Mouse (Mus musculus): ENCODE results near the gene Neurl2. TPM values are rescaled to one million over a fixed set of nuclear protein-coding genes. Genes with fewer than 3 reads are reported as not detected.

Gene Neurl2
- total RNA-seq, 2 experiments from 2014 or later, result 3.9 to 5.3 TPM

DNA sequence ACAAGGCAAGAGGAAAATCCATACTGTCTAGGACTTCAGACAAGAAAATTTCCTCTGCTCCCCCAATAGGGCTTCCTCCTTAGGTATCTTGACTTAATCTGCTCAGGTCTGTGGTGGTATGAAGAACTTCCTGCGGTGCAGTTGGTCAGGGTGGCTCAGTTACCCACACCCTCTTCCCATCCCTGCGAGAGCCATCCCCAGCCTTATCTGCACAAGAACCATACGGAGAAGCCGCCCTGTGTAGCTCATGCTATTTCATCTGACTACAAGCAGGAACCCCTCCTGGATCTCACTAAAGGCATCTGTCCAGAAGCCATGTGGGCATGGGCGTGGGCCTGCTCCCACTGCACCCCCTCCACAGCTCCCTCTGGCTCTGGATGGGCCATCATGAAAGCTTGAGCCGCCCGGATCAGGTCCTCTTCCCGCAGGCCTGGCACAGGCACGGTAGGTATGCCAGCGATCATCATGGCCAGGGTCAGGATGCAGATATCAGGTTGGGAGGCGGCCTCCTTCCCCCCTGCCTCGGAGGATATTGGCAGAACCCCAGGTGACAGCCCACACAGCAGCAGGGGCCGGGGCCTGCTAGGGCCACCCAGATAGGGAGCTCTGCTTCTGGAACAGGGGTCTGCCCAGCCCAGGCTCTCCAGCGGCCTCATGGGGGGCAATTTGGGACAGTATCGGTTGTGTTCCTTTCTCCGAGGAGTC lies 6.0 kb downstream of the Neurl2 start:
- intact Hi-C loops (cut with DNase I), result no loop called here
- DNase-seq (ENCODE audit: extremely low spot score in 1 of 2, low spot score in 2 of 2), result no peak
- Histone ChIP-seq H3K4me3 (no peak overlapping the region), H3K27ac (no peak overlapping the region)
- TF ChIP-seq CTCF (IDR thresholded peaks at IDR 0.05), result no peak

DNA sequence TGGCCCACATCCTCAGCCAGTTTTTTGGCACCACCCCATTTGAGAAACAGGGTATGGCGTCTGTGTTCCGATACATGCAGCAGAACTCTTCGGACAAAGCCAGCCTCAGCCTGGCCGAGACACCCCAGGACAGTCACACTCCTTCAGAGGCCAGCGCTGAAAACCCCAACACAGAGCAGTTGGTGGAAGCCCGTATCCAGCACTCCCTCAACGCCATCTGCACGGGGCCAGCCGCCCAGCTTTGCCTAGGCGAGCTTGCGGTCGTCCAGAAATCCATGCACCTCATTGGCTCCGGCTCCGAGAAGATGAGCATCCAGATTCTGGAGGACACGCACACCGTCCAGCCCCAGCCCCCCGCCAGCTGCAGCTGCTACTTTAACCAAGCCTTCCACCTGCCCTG lies 7.7 kb downstream of the Neurl2 start:
- no peak for DNase-seq (ENCODE audit: extremely low spot score in 1 of 2, low spot score in 2 of 2)
- no peak overlapping the region for H3K27ac ChIP-seq
- intact Hi-C loops (cut with DNase I), result no loop called here
- no peak for TF ChIP-seq CTCF (IDR thresholded peaks at IDR 0.05)
- no peak overlapping the region for H3K4me3 ChIP-seq

DNA sequence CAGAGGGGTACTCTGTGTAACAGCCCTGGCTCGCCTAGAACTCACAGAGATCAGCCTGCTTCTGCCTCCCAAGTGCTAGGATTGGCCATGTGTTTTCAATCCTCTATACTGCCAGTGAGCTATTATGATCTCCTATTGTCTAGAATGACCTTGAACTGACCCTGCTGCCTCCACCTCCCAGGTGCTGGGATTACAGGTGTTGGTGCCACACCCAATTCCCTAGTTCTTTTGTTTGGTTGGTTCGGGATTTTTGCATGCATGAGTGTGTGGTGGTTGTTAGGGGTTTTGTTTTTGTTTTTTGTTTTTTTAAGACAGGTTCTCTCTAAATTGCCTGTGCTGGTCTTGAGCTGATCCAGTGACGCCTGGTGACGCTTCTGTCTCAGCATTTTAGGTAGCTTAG lies 9.3 kb downstream of the Neurl2 start:
- peak overlapping the region; percentile 68 for H3K4me3 ChIP-seq
- intact Hi-C loops (cut with DNase I), result loop anchor here (2.0 kb wide), 1 partner anchor 19 kb away; the partner anchor contains the start of genes Acot8 and Zswim3

DNA sequence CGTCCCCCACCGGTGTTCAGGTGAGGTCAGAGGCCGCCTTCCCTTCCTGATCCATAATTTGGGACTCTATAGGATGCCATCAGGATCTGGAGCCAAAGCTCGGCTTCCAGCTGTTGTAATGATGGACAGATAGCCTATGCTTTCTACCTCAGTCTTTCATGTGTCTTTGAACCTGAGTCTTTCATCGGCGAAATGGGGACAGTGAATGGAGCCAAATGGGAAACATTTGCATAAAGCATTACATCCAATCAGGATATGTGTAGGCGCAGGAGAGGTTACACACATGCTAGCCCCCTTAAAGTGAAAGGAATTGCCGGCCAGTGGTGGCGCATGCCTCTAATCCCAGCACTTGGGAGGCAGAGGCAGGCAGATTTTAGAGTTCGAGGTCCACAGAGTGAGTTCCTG lies 10.1 kb downstream of the Neurl2 start:
- intact Hi-C loops (cut with DNase I), result loop anchor here (2.0 kb wide), 1 partner anchor 18 kb away; the partner anchor contains the start of genes Acot8 and Zswim3
- peak in 1 of 2 experiments; percentile 41 for DNase-seq (ENCODE audit: extremely low spot score in 1 of 2, low spot score in 2 of 2)
- peak overlapping the region; percentile 96 for H3K27ac ChIP-seq

More for the DNA sequence above, 9.3 kb downstream of the Neurl2 start:
- DNase-seq (ENCODE audit: extremely low spot score in 1 of 2, low spot score in 2 of 2), result no peak
- H3K27ac ChIP-seq, result no peak overlapping the region
- TF ChIP-seq CTCF (IDR thresholded peaks at IDR 0.05), result no peak

DNA sequence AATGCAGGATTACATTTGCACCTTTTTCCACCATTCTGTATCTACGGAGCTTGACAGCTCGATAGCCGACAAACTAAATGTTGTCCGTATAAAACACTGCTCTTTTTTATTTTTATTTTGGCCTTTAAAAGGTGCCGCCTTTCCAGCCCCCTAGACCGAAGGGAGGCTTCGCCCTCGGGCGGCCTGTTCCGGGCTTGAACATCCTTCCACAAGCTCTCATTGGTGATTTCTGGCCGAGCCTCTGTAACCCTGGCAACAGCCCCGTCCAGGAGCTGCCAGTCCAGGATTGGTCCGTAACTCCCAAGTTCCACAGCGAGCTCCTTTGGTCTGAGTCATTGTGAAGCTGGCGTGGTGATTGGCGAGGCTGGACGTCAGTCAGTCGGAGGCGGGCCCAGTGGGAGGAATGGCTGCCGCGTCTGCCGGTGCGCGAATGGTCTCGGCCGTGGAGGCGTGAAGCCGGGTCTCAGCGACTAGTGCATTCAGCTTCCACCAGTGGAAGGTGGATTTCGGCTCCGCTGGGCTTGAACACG lies 10.6 kb downstream of the Neurl2 start, which contains the start of gene Zswim1:
Gene Zswim1 (plus strand): TSS at position 51 of the 530 bp plus-strand sequence.
- peak within 1 kb of the TSS; percentile 96 for H3K27ac ChIP-seq
- peak; percentile 100 for DNase-seq (ENCODE audit: extremely low spot score in 1 of 2, low spot score in 2 of 2)
- no peak; the same call in 1 of the 2 replicates for TF ChIP-seq CTCF (IDR thresholded peaks at IDR 0.05)
- H3K4me3 ChIP-seq, result peak within 1 kb of the TSS; percentile 68
- intact Hi-C loops (cut with DNase I), result loop anchor here (2.0 kb wide), 1 partner anchor 18 kb away; the partner anchor contains the start of genes Acot8 and Zswim3

More for the DNA sequence above, 10.1 kb downstream of the Neurl2 start:
- H3K4me3 ChIP-seq, result peak overlapping the region; percentile 68
- peak; percentile 17; the same call in 1 of the 2 replicates for TF ChIP-seq CTCF (IDR thresholded peaks at IDR 0.05)

DNA sequence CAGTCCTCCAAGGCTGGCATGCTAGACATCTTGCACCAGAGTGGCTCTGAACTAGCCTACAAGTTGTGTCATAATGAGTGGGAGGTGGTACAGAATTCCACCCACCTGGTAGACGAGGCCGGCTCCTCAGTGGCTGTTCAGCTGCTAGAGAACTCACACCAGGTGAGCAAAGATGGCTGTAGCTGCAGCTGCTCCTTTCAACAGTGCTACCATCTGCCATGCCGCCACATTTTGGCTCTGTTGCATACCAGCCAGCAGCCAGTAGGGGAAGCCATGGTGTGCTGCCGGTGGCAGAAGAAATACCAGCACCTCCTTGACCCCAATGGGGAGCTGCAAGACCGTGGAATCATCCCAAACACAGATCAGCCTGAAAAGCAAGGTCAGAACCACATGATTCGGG lies 12.2 kb downstream of the Neurl2 start:
- no peak for DNase-seq (ENCODE audit: extremely low spot score in 1 of 2, low spot score in 2 of 2)
- H3K27ac ChIP-seq, result no peak overlapping the region
- H3K4me3 ChIP-seq, result no peak overlapping the region
- peak; percentile 5; the same call in 1 of the 2 replicates for TF ChIP-seq CTCF (IDR thresholded peaks at IDR 0.05)
- intact Hi-C loops (cut with DNase I), result no loop called here

DNA sequence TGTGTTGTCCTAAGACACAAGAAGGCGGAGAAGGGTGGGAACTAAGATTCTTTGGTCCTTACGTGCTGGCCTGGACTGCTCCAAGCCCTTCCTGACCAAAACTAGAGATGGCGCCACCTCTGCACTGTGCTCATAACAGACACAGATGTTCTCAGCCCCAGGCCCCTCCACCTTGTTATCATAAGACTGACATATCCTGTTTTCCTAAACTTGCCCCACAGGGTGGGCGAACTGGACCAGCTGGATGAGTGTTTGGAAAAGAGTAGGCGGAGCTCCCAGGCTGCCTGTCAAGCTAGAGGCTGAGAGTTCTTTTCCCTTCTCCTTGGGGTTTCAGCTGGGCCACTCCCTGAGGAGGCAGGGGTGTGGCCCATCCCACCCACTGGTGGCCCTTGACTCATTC lies 15.6 kb downstream of the Neurl2 start:
- no peak for TF ChIP-seq CTCF (IDR thresholded peaks at IDR 0.05)
- DNase-seq (ENCODE audit: extremely low spot score in 1 of 2, low spot score in 2 of 2), result no peak
- intact Hi-C loops (cut with DNase I), result no loop called here
- Histone ChIP-seq H3K4me3 (no peak overlapping the region), H3K27ac (no peak overlapping the region)

DNA sequence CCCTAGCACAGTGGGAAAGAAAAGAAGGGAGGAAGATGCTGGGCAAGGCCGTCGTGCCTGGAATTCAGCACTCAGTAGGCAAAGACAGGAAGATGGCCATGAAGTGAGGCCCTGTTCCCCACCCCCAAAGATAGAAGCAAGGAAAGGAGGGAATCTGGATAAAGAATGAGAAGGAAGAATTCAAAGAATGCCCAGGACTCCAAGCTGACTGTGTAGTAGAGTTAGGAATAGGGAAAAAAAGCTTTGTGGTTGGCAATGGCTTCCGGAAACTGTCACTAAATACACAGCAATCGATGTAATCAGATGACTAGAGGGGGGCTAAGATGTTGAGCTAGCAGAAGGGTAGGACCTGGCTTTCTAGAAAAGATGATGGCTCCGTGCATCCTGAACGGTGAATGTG lies 16.1 kb downstream of the Neurl2 start:
- no peak for TF ChIP-seq CTCF (IDR thresholded peaks at IDR 0.05)
- intact Hi-C loops (cut with DNase I), result no loop called here
- Histone ChIP-seq H3K27ac (no peak overlapping the region), H3K4me3 (no peak overlapping the region)
- no peak for DNase-seq (ENCODE audit: extremely low spot score in 1 of 2, low spot score in 2 of 2)

DNA sequence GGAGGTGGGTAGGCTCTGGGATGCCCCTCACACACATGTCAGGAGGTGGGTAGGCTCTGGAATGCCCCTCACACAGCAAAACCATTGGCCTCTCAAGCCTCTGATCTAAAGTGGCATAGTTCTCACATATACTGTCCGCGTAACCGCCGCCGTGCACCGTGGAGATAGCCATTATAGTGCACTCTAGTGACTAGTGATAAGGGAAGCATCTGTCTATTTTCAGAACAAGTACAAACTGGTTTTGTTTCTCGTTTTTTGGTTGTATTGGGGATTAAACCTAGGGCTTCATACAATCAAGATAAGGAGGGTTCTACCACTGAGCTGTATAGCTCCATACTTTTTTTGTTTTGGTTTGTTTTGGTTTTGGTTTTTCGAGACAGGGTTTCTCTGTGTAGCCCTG lies 17.4 kb downstream of the Neurl2 start:
- H3K4me3 ChIP-seq, result no peak overlapping the region
- intact Hi-C loops (cut with DNase I), result no loop called here
- DNase-seq (ENCODE audit: extremely low spot score in 1 of 2, low spot score in 2 of 2), result no peak
- H3K27ac ChIP-seq, result no peak overlapping the region
- no peak for TF ChIP-seq CTCF (IDR thresholded peaks at IDR 0.05)

DNA sequence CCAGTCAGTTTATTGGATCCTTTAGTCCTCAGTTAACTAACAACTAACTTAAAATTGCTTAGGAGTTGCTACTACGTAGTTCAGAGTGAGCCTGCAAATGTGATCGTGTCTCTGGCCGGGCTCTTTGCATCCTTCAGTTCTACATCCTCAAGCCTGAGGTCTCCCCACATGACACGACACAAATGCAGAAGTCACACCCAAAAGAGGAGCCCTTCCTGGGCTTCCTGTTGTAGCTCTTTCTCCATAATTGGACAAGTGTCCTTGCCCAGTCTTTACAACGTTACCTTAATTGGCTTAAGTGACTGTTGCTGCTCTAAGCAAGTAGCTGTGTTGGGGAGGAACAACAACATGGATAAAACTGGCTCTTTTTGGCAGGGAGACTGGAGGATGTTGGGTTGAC lies 17.9 kb downstream of the Neurl2 start:
- intact Hi-C loops (cut with DNase I), result no loop called here
- no peak for TF ChIP-seq CTCF (IDR thresholded peaks at IDR 0.05)
- no peak for DNase-seq (ENCODE audit: extremely low spot score in 1 of 2, low spot score in 2 of 2)
- H3K4me3 ChIP-seq, result no peak overlapping the region
- H3K27ac ChIP-seq, result no peak overlapping the region

DNA sequence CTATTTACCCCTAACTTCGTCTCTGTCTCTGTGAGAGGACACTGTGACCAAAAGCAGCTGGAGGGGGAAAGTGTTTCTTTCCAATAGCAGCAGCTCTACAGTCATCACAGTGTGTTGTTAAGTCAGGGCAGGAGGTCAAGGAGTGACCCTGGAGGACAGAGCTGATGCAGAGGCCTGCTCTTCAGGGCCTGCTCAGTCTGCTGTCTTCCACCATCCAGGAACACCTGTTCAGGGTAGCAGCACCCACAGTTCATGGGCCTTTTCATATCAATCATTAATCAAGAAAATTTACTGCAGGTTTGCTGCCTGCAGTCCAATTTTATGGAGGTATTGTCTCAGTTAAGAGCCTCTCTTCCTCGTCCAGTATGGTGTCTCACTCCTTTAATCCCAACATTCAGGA lies 19.7 kb downstream of the Neurl2 start:
- no peak for DNase-seq (ENCODE audit: extremely low spot score in 1 of 2, low spot score in 2 of 2)
- H3K27ac ChIP-seq, result no peak overlapping the region
- no peak overlapping the region for H3K4me3 ChIP-seq
- intact Hi-C loops (cut with DNase I), result no loop called here
- TF ChIP-seq CTCF (IDR thresholded peaks at IDR 0.05), result no peak

DNA sequence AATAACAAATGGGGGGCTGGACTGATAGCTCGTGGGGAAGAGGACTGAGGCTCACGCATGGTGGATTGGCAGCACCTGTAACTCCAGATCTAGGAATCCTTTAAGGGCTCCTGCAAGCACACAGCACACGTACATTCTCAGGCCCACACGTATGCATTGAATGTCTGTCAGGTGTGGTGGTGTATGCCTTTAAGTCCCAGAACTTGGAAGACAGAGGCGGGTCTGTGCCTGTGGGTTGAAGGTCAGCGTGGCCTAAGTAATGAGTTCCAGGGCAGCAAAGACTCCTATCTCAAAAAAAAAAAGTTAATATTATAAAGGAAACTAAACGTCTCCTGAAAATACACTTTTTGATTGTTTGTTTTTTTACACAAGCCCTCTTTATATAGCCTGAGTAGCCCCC lies 26.6 kb downstream of the Neurl2 start:
- DNase-seq (ENCODE audit: extremely low spot score in 1 of 2, low spot score in 2 of 2), result no peak
- no peak for TF ChIP-seq CTCF (IDR thresholded peaks at IDR 0.05)
- Histone ChIP-seq H3K27ac (no peak overlapping the region), H3K4me3 (no peak overlapping the region)
- intact Hi-C loops (cut with DNase I), result no loop called here

All from left cerebral cortex, adult 2 months (tissue).